Mouse (Mus musculus) adrenal gland, adult 2 months (tissue): ENCODE measurements around the gene Bmp8b. TPM values are rescaled to one million over a fixed set of nuclear protein-coding genes. Genes with fewer than 3 reads are reported as not detected.

Source experiments
- polyA plus RNA-seq: library from polyadenylated mRNA; depleted of rRNA; stranded (reverse); fragments of >200 nt; gene quantifications from 2 replicates; pipeline ENCODE4 v1.2.3, GENCODE M21; 2012; rRNA removed
- total RNA-seq, 2 experiments: library from RNA; stranded (reverse); gene quantifications; 2 replicates each; pipeline ENCODE4 v1.2.3; 2021

The Bmp8b gene
- total and polyA plus RNA-seq, 3 experiments = 0.03 TPM; not detected in 2

Other genes with a start within 250 kb of the Bmp8b start
- 100 to 1,000 TPM; 140 to 168 TPM for gene Cap1, start 219.1 kb upstream of the Bmp8b start, total RNA-seq
- 28.0 and 30.0 TPM in 2 replicates for gene Cap1, start 219.1 kb upstream of the Bmp8b start, polyA plus RNA-seq
- 10 to 100 TPM in 1 of 2 experiments, 1 to 10 TPM in 1; 3.7 to 28.5 TPM for gene Mfsd2a, start 144.0 kb upstream of the Bmp8b start, total RNA-seq
- gene Mfsd2a, start 144.0 kb upstream of the Bmp8b start, polyA plus RNA-seq = 0.46 and 0.62 TPM in 2 replicates
- gene Mycl, start 109.5 kb upstream of the Bmp8b start, total RNA-seq = 1 to 10 TPM; 1.6 to 2.6 TPM
- 0.54 and 1.2 TPM in 2 replicates for gene Mycl, start 109.5 kb upstream of the Bmp8b start, polyA plus RNA-seq
- 10 to 100 TPM; 17.0 to 21.8 TPM for gene Trit1, start 88.6 kb upstream of the Bmp8b start, total RNA-seq
- gene Trit1, start 88.6 kb upstream of the Bmp8b start, polyA plus RNA-seq = 3.4 and 4.3 TPM in 2 replicates
- not detected for gene Oxct2b, start 11.1 kb downstream of the Bmp8b start, total RNA-seq
- not detected in 2 replicates for gene Oxct2b, start 11.1 kb downstream of the Bmp8b start, polyA plus RNA-seq
- gene Ppie, start 34.8 kb downstream of the Bmp8b start, total RNA-seq = 10 to 100 TPM; 42.4 to 59.1 TPM
- gene Ppie, start 34.8 kb downstream of the Bmp8b start, polyA plus RNA-seq = 9.1 and 10.5 TPM in 2 replicates
- 1 to 10 TPM; 3.1 to 5.4 TPM for gene Hpcal4, start 78.1 kb downstream of the Bmp8b start, total RNA-seq
- 3.1 and 4.9 TPM in 2 replicates for gene Hpcal4, start 78.1 kb downstream of the Bmp8b start, polyA plus RNA-seq
- gene Nt5c1a, start 96.3 kb downstream of the Bmp8b start, total RNA-seq = 10 to 100 TPM; 38.8 to 82.5 TPM
- 21.3 and 23.3 TPM in 2 replicates for gene Nt5c1a, start 96.3 kb downstream of the Bmp8b start, polyA plus RNA-seq
- 10 to 100 TPM in 1 of 2 experiments, 1 to 10 TPM in 1; 4.3 to 11.5 TPM for gene Heyl, start 128.4 kb downstream of the Bmp8b start, total RNA-seq
- 4.5 and 5.9 TPM in 2 replicates for gene Heyl, start 128.4 kb downstream of the Bmp8b start, polyA plus RNA-seq
- 100 to 1,000 TPM in 1 of 2 experiments, 10 to 100 TPM in 1; 98.9 to 110 TPM for gene Pabpc4, start 157.2 kb downstream of the Bmp8b start, total RNA-seq
- 270 and 277 TPM in 2 replicates for gene Pabpc4, start 157.2 kb downstream of the Bmp8b start, polyA plus RNA-seq
- gene Oxct2a, start 218.5 kb downstream of the Bmp8b start, total RNA-seq = not detected
- gene Oxct2a, start 218.5 kb downstream of the Bmp8b start, polyA plus RNA-seq = not detected in 2 replicates
- under 1 TPM in 1 of 2 experiments, not detected in 1; 0.21 TPM for gene Bmp8a, start 238.1 kb downstream of the Bmp8b start, total RNA-seq
- gene Bmp8a, start 238.1 kb downstream of the Bmp8b start, polyA plus RNA-seq = 0.17 and 0.18 TPM in 2 replicates